Mouse (Mus musculus): ENCODE results near the gene Tmem131l.

DNA sequence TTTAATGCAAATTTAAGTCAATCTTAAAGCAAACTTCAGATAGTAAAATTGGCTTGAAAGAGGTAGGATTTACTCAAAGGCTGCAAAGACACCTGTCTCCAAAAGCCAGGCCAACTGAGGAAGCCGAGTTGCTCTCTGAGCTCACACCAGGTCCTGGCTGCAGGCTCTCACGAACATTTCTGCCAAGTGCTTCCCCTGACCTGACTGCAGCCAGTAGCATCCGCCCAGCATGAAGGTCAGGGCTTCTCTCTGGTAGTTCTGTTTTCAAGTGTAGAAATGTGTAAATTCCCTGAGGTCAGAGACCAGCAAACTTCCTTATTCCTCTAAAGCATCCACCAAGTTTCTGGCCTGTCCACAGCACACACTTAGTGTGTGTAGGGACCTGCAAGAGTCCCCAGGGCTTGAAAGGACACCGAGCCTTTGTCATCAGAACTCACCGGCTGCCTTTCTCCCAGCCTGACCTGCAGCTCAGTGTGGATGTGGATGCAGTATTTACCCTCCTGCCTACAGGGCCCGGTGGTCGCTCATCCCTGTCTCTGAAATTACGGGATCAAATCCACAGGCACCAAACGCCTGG, 44.6 kb downstream of the Tmem131l start:
- no peak for TF ChIP-seq POLR2A (IDR thresholded peaks at IDR 0.05; ENCODE audit: control insufficient read depth in 1 of 2, insufficient read depth in 1 of 2, low read depth in 1 of 2, low read length in 2 of 2, poor library complexity in 1 of 2)
- no peak for TF ChIP-seq GABPA (IDR thresholded peaks at IDR 0.05; ENCODE audit: low read depth, low read length)

Data from MEL (cell line).